Mouse (Mus musculus): ENCODE measurements at regions not wholly inside any gene's neighbourhood (a gene's known extent, or its start where the extent isn't known, plus 50 kb on each side); places are given as distances from the start of the nearest gene placed in this dataset.

GRCm38 (mm10) chr6:117625716-117626115 lies 215.3 kb upstream of the Zfp637 start:
- Histone ChIP-seq H3K27me3 (no peaks in the 10 kb centered on the region), H3K9ac (no peak overlapping the region), H3K9me3 (replicated peaks) (no peaks in the 10 kb centered on the region), H3K4me2 (no peak overlapping the region), H3K4me1 (no peaks in the 10 kb centered on the region), H3K4me3 (no peak overlapping the region), H3K27ac (no peak overlapping the region), H3K36me3 (ENCODE audit: poor library complexity, severe bottlenecking) (no peaks in the 10 kb centered on the region)
- 10% methylated on average over 5 of the region's 5 CpGs for WGBS
- ATAC-seq = no peak

GRCm38 (mm10) chr6:117627461-117627860 lies 213.5 kb upstream of the Zfp637 start:
- Histone ChIP-seq H3K9ac (no peak overlapping the region), H3K36me3 (ENCODE audit: poor library complexity, severe bottlenecking) (no peaks in the 10 kb centered on the region)

GRCm38 (mm10) chr6:117646628-117647027 lies 194.4 kb upstream of the Zfp637 start:
- WGBS = 86% methylated on average over 8 of the region's 8 CpGs

More at GRCm38 (mm10) chr6:117627461-117627860, 213.5 kb upstream of the Zfp637 start:
- H3K27ac ChIP-seq = no peak overlapping the region
- H3K4me3 ChIP-seq = no peak overlapping the region
- no peak overlapping the region for H3K4me2 ChIP-seq
- WGBS = 96% methylated on average over 3 of the region's 3 CpGs
- no peaks in the 10 kb centered on the region for H3K4me1 ChIP-seq
- H3K27me3 ChIP-seq = no peaks in the 10 kb centered on the region
- H3K9me3 ChIP-seq (replicated peaks) = no peaks in the 10 kb centered on the region
- ATAC-seq = no peak

GRCm38 (mm10) chr6:117650541-117650940 lies 190.4 kb upstream of the Zfp637 start:
- no peak overlapping the region for H3K9ac ChIP-seq
- no peaks in the 10 kb centered on the region for H3K27me3 ChIP-seq
- no peaks in the 10 kb centered on the region for H3K4me1 ChIP-seq
- 93% methylated on average over 5 of the region's 5 CpGs for WGBS
- H3K4me3 ChIP-seq = no peak overlapping the region
- no peak for ATAC-seq
- H3K4me2 ChIP-seq = no peak overlapping the region
- H3K9me3 ChIP-seq (replicated peaks) = no peaks in the 10 kb centered on the region
- no peaks in the 10 kb centered on the region for H3K36me3 ChIP-seq (ENCODE audit: poor library complexity, severe bottlenecking)
- H3K27ac ChIP-seq = no peak overlapping the region

More at GRCm38 (mm10) chr6:117646628-117647027, 194.4 kb upstream of the Zfp637 start:
- H3K27ac ChIP-seq = no peak overlapping the region
- H3K4me3 ChIP-seq = no peak overlapping the region
- no peaks in the 10 kb centered on the region for H3K4me1 ChIP-seq
- H3K27me3 ChIP-seq = no peaks in the 10 kb centered on the region
- no peak overlapping the region for H3K4me2 ChIP-seq
- no peaks in the 10 kb centered on the region for H3K9me3 ChIP-seq (replicated peaks)
- H3K36me3 ChIP-seq (ENCODE audit: poor library complexity, severe bottlenecking) = no peaks in the 10 kb centered on the region
- no peak for ATAC-seq
- no peak overlapping the region for H3K9ac ChIP-seq

- 92% methylated on average over 4 of the region's 4 CpGs for WGBS
- H3K27ac ChIP-seq = no peak overlapping the region
- no peak for ATAC-seq
- no peaks in the 10 kb centered on the region for H3K9me3 ChIP-seq (replicated peaks)
- H3K4me2 ChIP-seq = no peak overlapping the region
- no peaks in the 10 kb centered on the region for H3K27me3 ChIP-seq
- H3K36me3 ChIP-seq (ENCODE audit: poor library complexity, severe bottlenecking) = no peaks in the 10 kb centered on the region
- no peaks in the 10 kb centered on the region for H3K4me1 ChIP-seq
- H3K4me3 ChIP-seq = no peak overlapping the region
- H3K9ac ChIP-seq = no peak overlapping the region
Measured at GRCm38 (mm10) chr6:117651551-117651950, 189.4 kb upstream of the Zfp637 start.

GRCm38 (mm10) chr6:117652012-117652411 lies 189.0 kb upstream of the Zfp637 start:
- Histone ChIP-seq H3K4me1 (no peaks in the 10 kb centered on the region), H3K4me3 (no peak overlapping the region), H3K27ac (no peak overlapping the region), H3K36me3 (ENCODE audit: poor library complexity, severe bottlenecking) (no peaks in the 10 kb centered on the region), H3K4me2 (no peak overlapping the region), H3K27me3 (no peaks in the 10 kb centered on the region), H3K9ac (no peak overlapping the region), H3K9me3 (replicated peaks) (no peaks in the 10 kb centered on the region)
- no peak for ATAC-seq
- WGBS = 70% methylated on average over 3 of the region's 3 CpGs

GRCm38 (mm10) chr6:117652917-117653316 lies 188.1 kb upstream of the Zfp637 start:
- Histone ChIP-seq H3K4me2 (no peak overlapping the region), H3K4me1 (no peaks in the 10 kb centered on the region), H3K9ac (no peak overlapping the region), H3K27me3 (no peaks in the 10 kb centered on the region), H3K9me3 (replicated peaks) (no peaks in the 10 kb centered on the region), H3K27ac (no peak overlapping the region), H3K36me3 (ENCODE audit: poor library complexity, severe bottlenecking) (no peaks in the 10 kb centered on the region), H3K4me3 (no peak overlapping the region)
- WGBS = 83% methylated on average over 9 of the region's 9 CpGs
- ATAC-seq = no peak

GRCm38 (mm10) chr6:117653886-117654425 lies 187.0 kb upstream of the Zfp637 start:
- WGBS = 89% methylated on average over 15 of the region's 15 CpGs
- no peaks in the 10 kb centered on the region for H3K4me1 ChIP-seq

GRCm38 (mm10) chr6:117655986-117656385 lies 185.0 kb upstream of the Zfp637 start:
- Histone ChIP-seq H3K9me3 (replicated peaks) (no peaks in the 10 kb centered on the region), H3K9ac (no peak overlapping the region), H3K4me2 (no peak overlapping the region), H3K27me3 (no peaks in the 10 kb centered on the region), H3K27ac (no peak overlapping the region), H3K36me3 (ENCODE audit: poor library complexity, severe bottlenecking) (no peaks in the 10 kb centered on the region), H3K4me1 (no peaks in the 10 kb centered on the region), H3K4me3 (no peak overlapping the region)
- ATAC-seq = no peak
- WGBS = 92% methylated on average over 4 of the region's 4 CpGs

More at GRCm38 (mm10) chr6:117653886-117654425, 187.0 kb upstream of the Zfp637 start:
- Histone ChIP-seq H3K4me3 (no peak overlapping the region), H3K9me3 (replicated peaks) (no peaks in the 10 kb centered on the region), H3K27me3 (no peaks in the 10 kb centered on the region), H3K27ac (no peak overlapping the region), H3K9ac (no peak overlapping the region), H3K36me3 (ENCODE audit: poor library complexity, severe bottlenecking) (no peaks in the 10 kb centered on the region), H3K4me2 (no peak overlapping the region)
- no peak for ATAC-seq

- H3K36me3 ChIP-seq (ENCODE audit: poor library complexity, severe bottlenecking) = no peaks in the 10 kb centered on the region
- ATAC-seq = no peak
- WGBS = 15% methylated on average over 1 of the region's 1 CpGs
- H3K9me3 ChIP-seq (replicated peaks) = no peaks in the 10 kb centered on the region
- no peaks in the 10 kb centered on the region for H3K4me1 ChIP-seq
- no peak overlapping the region for H3K9ac ChIP-seq
- no peak overlapping the region for H3K27ac ChIP-seq
- no peak overlapping the region for H3K4me2 ChIP-seq
- no peak overlapping the region for H3K4me3 ChIP-seq
- H3K27me3 ChIP-seq = no peaks in the 10 kb centered on the region
Measured at GRCm38 (mm10) chr6:117660576-117660975, 180.4 kb upstream of the Zfp637 start.

- no peaks in the 10 kb centered on the region for H3K27me3 ChIP-seq
- 94% methylated on average over 1 of the region's 1 CpGs for WGBS
Measured at GRCm38 (mm10) chr6:117662635-117663034, 178.3 kb upstream of the Zfp637 start.

GRCm38 (mm10) chr6:117670337-117670736 lies 170.6 kb upstream of the Zfp637 start:
- no peak overlapping the region for H3K4me2 ChIP-seq
- no peaks in the 10 kb centered on the region for H3K36me3 ChIP-seq (ENCODE audit: poor library complexity, severe bottlenecking)
- ATAC-seq = no peak
- H3K27me3 ChIP-seq = no peaks in the 10 kb centered on the region
- no peak overlapping the region for H3K4me3 ChIP-seq
- no peaks in the 10 kb centered on the region for H3K4me1 ChIP-seq
- no peaks in the 10 kb centered on the region for H3K9me3 ChIP-seq (replicated peaks)
- H3K9ac ChIP-seq = no peak overlapping the region
- H3K27ac ChIP-seq = no peak overlapping the region
- WGBS = 49% methylated on average over 3 of the region's 3 CpGs

More at GRCm38 (mm10) chr6:117662635-117663034, 178.3 kb upstream of the Zfp637 start:
- Histone ChIP-seq H3K4me3 (no peak overlapping the region), H3K36me3 (ENCODE audit: poor library complexity, severe bottlenecking) (no peaks in the 10 kb centered on the region), H3K9ac (no peak overlapping the region), H3K27ac (no peak overlapping the region), H3K9me3 (replicated peaks) (no peaks in the 10 kb centered on the region), H3K4me1 (no peaks in the 10 kb centered on the region), H3K4me2 (no peak overlapping the region)
- no peak for ATAC-seq

Measured in forebrain, embryonic 13.5 days (tissue).